Mouse (Mus musculus) liver, postnatal 0 days (tissue): ENCODE data around the gene Nudt9.

ENCODE experiments used
- CTCF ChIP-seq: sonication (generic); IDR thresholded peaks from 2 replicates; pipeline ENCODE4 v1.5.1; 2016; ENCODE audit warnings: antibody characterized with exemption, low read depth
- EP300 ChIP-seq: IDR thresholded peaks from 2 replicates; pipeline ENCODE4 v1.6.1; 2016; ENCODE audit warnings: antibody characterized with exemption, low read depth, mild to moderate bottlenecking

GRCm38 (mm10) chr5:104009421-104009820 lies 36.7 kb upstream of the Nudt9 start:
- TF ChIP-seq CTCF (no peak), EP300 (no peak)
